Mouse (Mus musculus) heart, adult 2 months (tissue): ENCODE data around the gene Tmem170.

Source experiments
- CTCF ChIP-seq: fragments of 200-600 bp; IDR thresholded peaks from 2 replicates; pipeline ENCODE4 v1.8.1; 2022; ENCODE audit warnings: antibody characterized with exemption, mild to moderate bottlenecking, moderate library complexity
- EP300 ChIP-seq: fragments of 200-500 bp; IDR thresholded peaks from 2 replicates; pipeline ENCODE4 v1.6.1; 2011; ENCODE audit warnings: low read depth, low read length, control low read depth; ENCODE audit not compliant: insufficient read depth
- POLR2A ChIP-seq: fragments of 200-500 bp; IDR thresholded peaks from 2 replicates; pipeline ENCODE4 v1.6.1; 2011; ENCODE audit warnings: mild to moderate bottlenecking, low read depth, low read length, control low read depth; ENCODE audit not compliant: insufficient read depth

DNA sequence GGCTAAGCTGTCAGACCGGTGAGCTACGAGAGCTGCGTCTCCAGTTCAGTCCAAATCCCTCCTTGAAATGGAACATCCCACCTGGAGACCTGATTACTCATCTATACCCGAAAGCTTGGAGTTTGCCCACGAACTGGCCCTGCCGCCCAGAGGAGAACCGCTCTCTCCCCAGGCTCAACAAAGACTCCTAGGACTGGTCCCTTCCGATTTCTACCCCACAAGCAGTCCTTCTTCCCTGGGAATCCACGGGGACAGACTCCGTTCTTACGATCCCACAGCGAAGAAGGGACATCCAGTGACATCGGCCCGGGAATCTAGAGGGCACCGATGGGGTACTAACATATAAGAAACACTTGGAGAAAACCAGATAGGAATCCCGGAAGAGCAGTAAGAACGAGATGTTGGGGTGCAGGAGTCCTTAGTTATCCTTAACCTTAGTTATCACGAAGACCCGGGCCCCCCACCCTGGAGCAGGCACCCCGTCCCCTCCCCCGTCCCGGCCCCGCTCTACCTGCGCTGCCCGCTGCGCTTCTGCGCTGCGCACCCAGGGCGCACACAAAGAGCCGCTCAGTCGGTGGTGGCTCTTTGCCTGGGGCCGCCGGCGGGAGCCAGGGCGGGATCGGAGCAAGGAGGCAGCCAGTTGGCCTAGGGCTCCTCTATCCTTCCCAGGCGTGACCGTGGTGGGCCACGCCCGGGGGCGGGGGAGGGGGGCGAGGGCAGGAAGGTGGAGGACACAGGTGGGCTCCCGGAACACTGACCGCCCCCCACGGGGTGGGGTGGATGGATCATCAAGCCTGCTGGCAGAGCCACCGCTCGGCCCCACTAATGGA, 33.3 kb upstream of the Tmem170 start, which contains the start of gene Chst5:
- no peak for TF ChIP-seq POLR2A
- no peak for TF ChIP-seq CTCF
- TF ChIP-seq EP300: no peak
